Mouse (Mus musculus): Measurements from ENCODE around the gene Tnfsf13b.

DNA sequence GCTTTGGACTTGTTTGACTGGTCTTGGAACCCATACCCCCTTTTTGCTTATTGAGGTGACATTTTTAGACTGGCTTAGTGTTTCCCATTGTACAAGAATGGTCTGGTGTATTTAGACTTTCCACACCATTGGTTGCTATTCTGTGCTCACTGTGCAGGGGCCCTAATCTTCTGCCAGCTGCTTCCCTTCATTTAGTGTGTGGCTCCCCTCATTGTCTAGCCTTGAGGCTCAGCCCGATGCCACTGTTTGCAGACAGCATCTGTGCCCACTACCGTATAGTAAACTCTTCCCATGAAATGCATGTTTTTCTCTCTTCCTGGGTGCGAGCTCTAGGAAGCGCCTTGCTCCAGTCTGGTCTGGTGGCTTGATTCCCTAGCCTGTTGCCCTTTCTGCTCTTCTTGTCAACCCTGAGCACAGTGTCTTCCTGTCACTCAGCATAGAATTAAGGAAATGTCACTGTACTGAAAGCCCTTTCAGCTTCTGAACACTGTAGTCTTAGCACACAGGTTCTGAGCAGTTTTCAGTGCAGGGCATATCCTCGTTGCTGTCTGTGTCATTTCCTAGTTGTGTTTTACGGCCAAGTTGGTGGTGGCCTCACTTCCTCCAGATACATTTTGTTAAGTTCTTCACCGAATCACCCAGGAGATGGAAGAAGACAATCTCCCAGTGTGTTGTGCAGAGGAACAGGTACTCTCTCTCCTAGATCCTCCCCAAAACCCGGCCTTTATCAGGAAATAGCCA is 24.2 kb downstream of the Tnfsf13b start:
- TF ChIP-seq POLR2AphosphoS5 (IDR thresholded peaks at IDR 0.05; ENCODE audit: insufficient replicate concordance, low read depth, low read length) (no peak), CTCF (IDR thresholded peaks at IDR 0.05; ENCODE audit: low read depth, low read length) (no peak), TAL1 (conservative IDR thresholded peaks at IDR 0.05; ENCODE audit: low read depth, low read length) (no peak), GATA1 (IDR thresholded peaks at IDR 0.05; ENCODE audit: borderline replicate concordance, low read length) (no peak), GATA2 (IDR thresholded peaks at IDR 0.05; ENCODE audit: borderline replicate concordance, low read depth, low read length) (no peak)

All from G1E (cell line).